Mouse (Mus musculus) myocyte (in vitro differentiated cells): ENCODE data around the gene Cecr2. TPM values are rescaled to one million over a fixed set of nuclear protein-coding genes. Genes with fewer than 3 reads are reported as not detected.

Experiments
- H3K27me3 ChIP-seq: one replicate; pipeline ENCODE4 v1.6.1; 2011; ENCODE audit not compliant: control insufficient read depth, insufficient read depth, insufficient read length
- H3K36me3 ChIP-seq: one replicate; pipeline ENCODE4 v1.6.1; 2011; ENCODE audit not compliant: control insufficient read depth, insufficient read depth
- H3K4me2 ChIP-seq: one replicate; pipeline ENCODE4 v1.6.1; 2011; ENCODE audit warnings: low read depth, control low read depth
- H3K4me3 ChIP-seq: one replicate; pipeline ENCODE4 v1.5.1; 2011; ENCODE audit warnings: mild to moderate bottlenecking, control low read depth, moderate library complexity
- H3K79me2 ChIP-seq: one replicate; pipeline ENCODE4 v1.6.1; 2011; ENCODE audit not compliant: control insufficient read depth, insufficient read depth
- H3ac ChIP-seq: one replicate; pipeline ENCODE4 v1.6.1; 2011; ENCODE audit not compliant: control insufficient read depth, insufficient read length
- CEBPB ChIP-seq: IDR thresholded peaks from 2 replicates; pipeline ENCODE4 v1.6.1; 2011; ENCODE audit warnings: mild to moderate bottlenecking, moderate library complexity; ENCODE audit not compliant: poor library complexity, insufficient read depth, severe bottlenecking
- E2F4 ChIP-seq: IDR thresholded peaks from one replicate; pipeline ENCODE4 v1.6.1; 2011; ENCODE audit warnings: mild to moderate bottlenecking, control low read depth, moderate library complexity; ENCODE audit not compliant: insufficient read depth
- MAX ChIP-seq: IDR thresholded peaks from one replicate; pipeline ENCODE4 v1.6.1; 2011; ENCODE audit warnings: low read depth, mild to moderate bottlenecking, control low read depth
- MYOD1 ChIP-seq, 3 experiments: IDR thresholded peaks; one replicate each; pipeline ENCODE4 v1.6.1; 2011; ENCODE audit warnings: control low read depth in 2 of 3, low read depth in 2 of 3, mild to moderate bottlenecking in 2 of 3, moderate library complexity in 1 of 3; ENCODE audit not compliant: insufficient read length in 2 of 3, control insufficient read depth in 1 of 3
- MYOG ChIP-seq, 3 experiments: IDR thresholded peaks; one replicate each; pipeline ENCODE4 v1.6.1; 2011; ENCODE audit warnings: control low read depth in 2 of 3, low read depth in 2 of 3, mild to moderate bottlenecking in 2 of 3; ENCODE audit not compliant: insufficient read length in 2 of 3, control insufficient read depth in 1 of 3, insufficient read depth in 1 of 3
- POLR2A ChIP-seq: IDR thresholded peaks from one replicate; pipeline ENCODE4 v1.6.1; 2011; ENCODE audit warnings: low read depth, mild to moderate bottlenecking, control low read depth, moderate library complexity; ENCODE audit not compliant: insufficient read length
- POLR2AphosphoS2 ChIP-seq: IDR thresholded peaks from one replicate; pipeline ENCODE4 v1.6.1; 2011; ENCODE audit warnings: low read depth, control low read depth; ENCODE audit not compliant: insufficient read length
- REST ChIP-seq: IDR thresholded peaks from one replicate; pipeline ENCODE4 v1.6.1; 2011; ENCODE audit warnings: mild to moderate bottlenecking, control low read depth, moderate library complexity; ENCODE audit not compliant: insufficient read depth, insufficient read length
- SRF ChIP-seq: IDR thresholded peaks from one replicate; pipeline ENCODE4 v1.6.1; 2011; ENCODE audit warnings: low read depth; ENCODE audit not compliant: control insufficient read depth, insufficient read length
- TCF12 ChIP-seq: IDR thresholded peaks from one replicate; pipeline ENCODE4 v1.6.1; 2011; ENCODE audit warnings: mild to moderate bottlenecking, control low read depth; ENCODE audit not compliant: poor library complexity, insufficient read depth, severe bottlenecking
- TCF3 ChIP-seq: IDR thresholded peaks from one replicate; pipeline ENCODE4 v1.6.1; 2011; ENCODE audit warnings: low read depth, control low read depth; ENCODE audit not compliant: insufficient read length
- USF1 ChIP-seq: IDR thresholded peaks from one replicate; pipeline ENCODE4 v1.6.1; 2011; ENCODE audit warnings: low read depth, mild to moderate bottlenecking, control low read depth, moderate library complexity
- polyA plus RNA-seq: library from polyadenylated mRNA; unstranded; fragments of >200 nt; fragmentation: generic; extraction: Trizol; gene quantifications from one replicate; pipeline ENCODE4 v1.2.1, GENCODE M21; 2012; ENCODE audit warnings: missing spikeins

The Cecr2 gene
- polyA plus RNA-seq, 1 experiment, result 0.12 TPM

GRCm38 (mm10) chr6:120627096-120627495, 39.1 kb upstream of the Cecr2 start:
- Histone ChIP-seq H3K36me3 (no peaks in the 10 kb centered on the region), H3K27me3 (peaks cover 6% of the 10 kb centered on the region), H3K4me3 (no peak overlapping the region), H3K79me2 (no peaks in the 10 kb centered on the region), H3ac (no peak overlapping the region), H3K4me2 (no peak overlapping the region)
- no peak for TF ChIP-seq USF1
- no peak for TF ChIP-seq MYOD1 (IDR thresholded peaks at IDR 0.05; ENCODE audit: control insufficient read depth in 1 of 3, insufficient read length in 2 of 3, low read depth in 2 of 3)
- no peak for TF ChIP-seq MAX
- TF ChIP-seq TCF12, result no peak
- TF ChIP-seq TCF3, result no peak
- no peak for TF ChIP-seq CEBPB
- TF ChIP-seq POLR2AphosphoS2, result no peak
- TF ChIP-seq E2F4, result no peak
- no peak for TF ChIP-seq POLR2A
- TF ChIP-seq MYOG (IDR thresholded peaks at IDR 0.05; ENCODE audit: control insufficient read depth in 1 of 3, insufficient read depth in 1 of 3, insufficient read length in 2 of 3, low read depth in 2 of 3), result no peak
- no peak for TF ChIP-seq REST
- no peak for TF ChIP-seq SRF

- Histone ChIP-seq H3K4me3 (no peak overlapping the region), H3K79me2 (no peaks in the 10 kb centered on the region), H3ac (no peak overlapping the region), H3K36me3 (no peaks in the 10 kb centered on the region), H3K4me2 (no peak overlapping the region), H3K27me3 (peaks cover 6% of the 10 kb centered on the region)
- TF ChIP-seq MAX, result no peak
- no peak for TF ChIP-seq REST
- no peak for TF ChIP-seq POLR2AphosphoS2
- no peak for TF ChIP-seq TCF12
- TF ChIP-seq USF1, result no peak
- TF ChIP-seq CEBPB, result no peak
- TF ChIP-seq TCF3, result no peak
- no peak for TF ChIP-seq E2F4
- no peak for TF ChIP-seq MYOG (IDR thresholded peaks at IDR 0.05; ENCODE audit: control insufficient read depth in 1 of 3, insufficient read depth in 1 of 3, insufficient read length in 2 of 3, low read depth in 2 of 3)
- no peak for TF ChIP-seq MYOD1 (IDR thresholded peaks at IDR 0.05; ENCODE audit: control insufficient read depth in 1 of 3, insufficient read length in 2 of 3, low read depth in 2 of 3)
- TF ChIP-seq SRF, result no peak
Observed at GRCm38 (mm10) chr6:120628963-120629362, 37.2 kb upstream of the Cecr2 start.

- H3K4me3 ChIP-seq, result no peak overlapping the region
- no peak overlapping the region for H3K4me2 ChIP-seq
- no peak for TF ChIP-seq REST
- TF ChIP-seq SRF, result no peak
- TF ChIP-seq POLR2A, result no peak
- no peak for TF ChIP-seq MYOD1 (IDR thresholded peaks at IDR 0.05; ENCODE audit: control insufficient read depth in 1 of 3, insufficient read length in 2 of 3, low read depth in 2 of 3)
- no peaks in the 10 kb centered on the region for H3K36me3 ChIP-seq
- no peaks in the 10 kb centered on the region for H3K27me3 ChIP-seq
- H3ac ChIP-seq, result no peak overlapping the region
- no peaks in the 10 kb centered on the region for H3K79me2 ChIP-seq
Observed at GRCm38 (mm10) chr6:120635391-120636028, 30.7 kb upstream of the Cecr2 start.

- Histone ChIP-seq H3K27me3 (no peaks in the 10 kb centered on the region), H3K4me3 (no peak overlapping the region), H3K79me2 (no peaks in the 10 kb centered on the region), H3K36me3 (no peaks in the 10 kb centered on the region), H3K4me2 (no peak overlapping the region), H3ac (no peak overlapping the region)
- TF ChIP-seq REST, result no peak
- TF ChIP-seq TCF12, result no peak
- TF ChIP-seq E2F4, result no peak
- TF ChIP-seq MYOD1 (IDR thresholded peaks at IDR 0.05; ENCODE audit: control insufficient read depth in 1 of 3, insufficient read length in 2 of 3, low read depth in 2 of 3), result no peak
- no peak for TF ChIP-seq TCF3
- TF ChIP-seq SRF, result no peak
- no peak for TF ChIP-seq POLR2A
- no peak for TF ChIP-seq MAX
- TF ChIP-seq MYOG (IDR thresholded peaks at IDR 0.05; ENCODE audit: control insufficient read depth in 1 of 3, insufficient read depth in 1 of 3, insufficient read length in 2 of 3, low read depth in 2 of 3), result no peak
- no peak for TF ChIP-seq USF1
- TF ChIP-seq POLR2AphosphoS2, result no peak
- TF ChIP-seq CEBPB, result no peak
Observed at GRCm38 (mm10) chr6:120639547-120639946, 26.6 kb upstream of the Cecr2 start.
